Mouse (Mus musculus) spleen, adult 2 months (tissue): ENCODE results near the gene Zc3h14.

ENCODE experiments used
- CTCF ChIP-seq: fragments of 200-500 bp; IDR thresholded peaks from 2 replicates; pipeline ENCODE4 v1.5.1; 2011; ENCODE audit warnings: mild to moderate bottlenecking, inconsistent platforms; ENCODE audit not compliant: insufficient read depth, insufficient read length, insufficient replicate concordance; ENCODE audit errors: extremely low read depth
- POLR2A ChIP-seq: fragments of 200-500 bp; IDR thresholded peaks from 2 replicates; pipeline ENCODE4 v1.6.1; 2011; ENCODE audit warnings: low read depth, low read length, inconsistent platforms

- TF ChIP-seq POLR2A (no peak), CTCF (no peak)
These were observed 86.3 kb downstream of the Zc3h14 start for GRCm38 (mm10) chr12:98832929-98833598.
